Mouse (Mus musculus): Measurements from ENCODE around the gene Ston1.

DNA sequence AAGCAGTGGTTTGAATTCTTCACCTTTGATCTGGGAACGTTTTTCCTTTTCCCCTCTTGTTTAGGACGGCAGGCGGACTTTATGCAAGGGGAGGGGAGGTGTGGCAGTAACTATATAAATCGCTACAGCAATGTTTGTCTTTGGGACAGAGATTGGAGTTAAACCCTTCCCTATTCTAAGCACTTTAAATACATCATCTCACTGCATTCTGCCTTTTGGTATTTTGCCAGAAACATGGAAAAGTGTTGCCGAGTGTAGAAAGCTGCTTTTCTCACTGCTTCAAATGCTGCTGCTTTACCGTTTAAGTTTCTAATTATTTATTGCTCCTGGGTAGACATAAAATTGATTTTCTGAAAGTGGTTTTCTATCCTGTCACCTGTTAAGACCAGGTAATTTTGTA, 104.9 kb downstream of the Ston1 start:
- TF ChIP-seq CTCF (IDR thresholded peaks at IDR 0.05; ENCODE audit: insufficient read depth, low read length): no peak
- no peak for TF ChIP-seq POLR2A (IDR thresholded peaks at IDR 0.05; ENCODE audit: borderline replicate concordance, extremely low read depth, low read depth, low read length)

Measured in lung, adult 2 months (tissue).